In genomic region chr11:73260457-73260856, GRCm38 (mm10) we compare ENCODE assay signal across 33 mouse cellular contexts. TPM values are rescaled to one million over a fixed set of nuclear protein-coding genes. Genes with fewer than 3 reads are reported as not detected.
"Had no signal": no experiment of that assay in that cellular context is flagged by ENCODE, and none has a peak within 500 bp of the region (broad histone marks: within the 10 kb centered on the region; RNA-seq: fewer than 3 reads in every experiment).

No protein-coding gene starts in this region.

- H3K4me3 ChIP-seq: embryonic facial prominence, embryonic 10.5 days; embryonic facial prominence, embryonic 12.5 days; embryonic facial prominence, embryonic 13.5 days; embryonic facial prominence, embryonic 15.5 days; erythroblast, embryonic 14.5 days; forebrain, embryonic 10.5 days; forebrain, embryonic 12.5 days; forebrain, embryonic 13.5 days; forebrain, embryonic 15.5 days; gastrocnemius, adult 2 months; heart, adult 2 months; heart, embryonic 10.5 days had no signal

- H3K9ac ChIP-seq: embryonic facial prominence, embryonic 12.5 days; embryonic facial prominence, embryonic 13.5 days; embryonic facial prominence, embryonic 15.5 days; forebrain, embryonic 12.5 days; forebrain, embryonic 13.5 days; forebrain, embryonic 15.5 days; forebrain, postnatal 0 days had no signal

- H3K27ac ChIP-seq: embryonic facial prominence, embryonic 10.5 days; embryonic facial prominence, embryonic 12.5 days; embryonic facial prominence, embryonic 13.5 days; embryonic facial prominence, embryonic 15.5 days; forebrain, embryonic 10.5 days; forebrain, embryonic 12.5 days; forebrain, embryonic 13.5 days; forebrain, embryonic 15.5 days; gastrocnemius, adult 2 months; heart, adult 2 months; heart, embryonic 10.5 days had no signal

- DNase-seq: cerebellum, adult 8-10 months; cerebellum, adult 9-10 months; cerebellum, adult 9-11 months; cerebellum, postnatal 10 days; cerebellum, postnatal 14 days; cerebellum, postnatal 25 days; cerebellum, postnatal 36 days; embryo, embryonic 11 days; forebrain, postnatal 0 days; gastrocnemius, adult 2 months; gastrocnemius, postnatal 10 days; gastrocnemius, postnatal 14 days; gastrocnemius, postnatal 25 days; heart, adult 11 months; heart, adult 18-20 months; heart, adult 2 months had no signal

- H3K36me3 ChIP-seq: embryonic facial prominence, embryonic 10.5 days; embryonic facial prominence, embryonic 12.5 days; embryonic facial prominence, embryonic 13.5 days; embryonic facial prominence, embryonic 15.5 days; forebrain, embryonic 10.5 days; forebrain, embryonic 12.5 days; forebrain, embryonic 15.5 days; heart, embryonic 10.5 days had no signal

- H3K4me1 ChIP-seq: embryonic facial prominence, embryonic 10.5 days; embryonic facial prominence, embryonic 12.5 days; embryonic facial prominence, embryonic 13.5 days; embryonic facial prominence, embryonic 15.5 days; forebrain, embryonic 10.5 days; forebrain, embryonic 12.5 days; forebrain, embryonic 13.5 days; forebrain, embryonic 15.5 days; heart, embryonic 10.5 days had no signal

- H3K9me3 ChIP-seq: embryonic facial prominence, embryonic 10.5 days; embryonic facial prominence, embryonic 12.5 days; embryonic facial prominence, embryonic 13.5 days; embryonic facial prominence, embryonic 15.5 days; forebrain, embryonic 10.5 days; forebrain, embryonic 12.5 days; forebrain, embryonic 13.5 days; forebrain, embryonic 15.5 days; heart, embryonic 10.5 days had no signal

RNA-seq across cellular contexts. Expression of gene Trpv3, which starts 6.7 kb away (rescaled TPM):
- total RNA-seq: common myeloid progenitor, adult 5-6 weeks; gastrocnemius, adult 18-20 months; gastrocnemius, adult 2 months; gastrocnemius, adult 8-10 months; granulocyte monocyte progenitor cell, adult 5-6 weeks; heart, adult 18-20 months had no signal
- polyA plus RNA-seq: embryonic facial prominence, embryonic 10.5 days; forebrain, embryonic 11.5 days; forebrain, embryonic 12.5 days; forebrain, embryonic 14.5 days; forebrain, embryonic 16.5 days had no signal

RNA-seq across cellular contexts. Expression of gene Trpv1, which starts 26.4 kb away (rescaled TPM):
- total RNA-seq: common myeloid progenitor, adult 5-6 weeks; granulocyte monocyte progenitor cell, adult 5-6 weeks; heart, adult 18-20 months had no signal
- polyA plus RNA-seq: embryonic facial prominence, embryonic 10.5 days; embryonic facial prominence, embryonic 13.5 days; erythroblast, embryonic 14.5 days; forebrain, embryonic 10.5 days; forebrain, embryonic 11.5 days; forebrain, embryonic 12.5 days; forebrain, embryonic 13.5 days; forebrain, embryonic 14.5 days; forebrain, embryonic 16.5 days; heart, embryonic 10.5 days had no signal
